Mouse (Mus musculus) c-Kit-positive CD71-negative TER-119-negative erythroid progenitor cells, embryonic 14.5 days (primary cell): Measurements from ENCODE around the gene Crtam.

ENCODE experiments used
- DNase-seq: peaks from one replicate; pipeline ENCODE4 v3.0.0-alpha.2; 2013; ENCODE audit warnings: low read depth

Crtam gene

GRCm38 (mm10) chr9:41004415-41004814 is at the start of gene Crtam:
Crtam (minus strand) TSS chr9:41004628.
- no peak for DNase-seq

- no peak for DNase-seq
These were observed 49.7 kb upstream of the Crtam start for GRCm38 (mm10) chr9:41054166-41054565.

GRCm38 (mm10) chr9:41053478-41053877 is 49.0 kb upstream of the Crtam start:
- DNase-seq = no peak

GRCm38 (mm10) chr9:41051080-41051932 is 46.9 kb upstream of the Crtam start:
- DNase-seq = no peak

GRCm38 (mm10) chr9:41050331-41051079 is 46.1 kb upstream of the Crtam start:
- DNase-seq = no peak

- no peak for DNase-seq
These were observed 44.9 kb upstream of the Crtam start for GRCm38 (mm10) chr9:41049282-41049681.

- no peak for DNase-seq
These were observed 44.4 kb upstream of the Crtam start for GRCm38 (mm10) chr9:41048820-41049219.

GRCm38 (mm10) chr9:41048216-41048615 is 43.8 kb upstream of the Crtam start:
- DNase-seq = no peak

- DNase-seq = no peak
These were observed 43.2 kb upstream of the Crtam start for GRCm38 (mm10) chr9:41047654-41048053.

GRCm38 (mm10) chr9:41044626-41045025 is 40.2 kb upstream of the Crtam start:
- peak; percentile 77 for DNase-seq

- DNase-seq = no peak
These were observed 39.2 kb upstream of the Crtam start for GRCm38 (mm10) chr9:41043641-41044040.

GRCm38 (mm10) chr9:41041404-41041803 is 37.0 kb upstream of the Crtam start:
- no peak for DNase-seq

GRCm38 (mm10) chr9:41038150-41038664 is 33.8 kb upstream of the Crtam start:
- no peak for DNase-seq

GRCm38 (mm10) chr9:41031590-41032489 is 27.4 kb upstream of the Crtam start:
- no peak for DNase-seq

- no peak for DNase-seq
These were observed 25.4 kb upstream of the Crtam start for GRCm38 (mm10) chr9:41029827-41030226.

- DNase-seq = peak; percentile 54
These were observed 24.0 kb upstream of the Crtam start for GRCm38 (mm10) chr9:41028470-41028869.

GRCm38 (mm10) chr9:41021690-41022089 is 17.3 kb upstream of the Crtam start:
- DNase-seq = no peak

- DNase-seq = no peak
These were observed 16.1 kb upstream of the Crtam start for GRCm38 (mm10) chr9:41020486-41020885.

- DNase-seq = no peak
These were observed 10.1 kb upstream of the Crtam start for GRCm38 (mm10) chr9:41014512-41014911.

GRCm38 (mm10) chr9:41012456-41012855 is 8.0 kb upstream of the Crtam start:
- no peak for DNase-seq

GRCm38 (mm10) chr9:41011512-41012436 is 7.3 kb upstream of the Crtam start:
- no peak for DNase-seq
